Mouse (Mus musculus) megakaryocyte, embryonic 14.5 days (primary cell): ENCODE data around the gene Hacd1.

ENCODE experiments used
- FLI1 ChIP-seq: IDR thresholded peaks from 2 replicates; pipeline ENCODE4 v1.6.1; 2012; ENCODE audit warnings: low read length, inconsistent platforms, mixed read lengths
- GATA1 ChIP-seq: IDR thresholded peaks from 3 replicates; pipeline ENCODE4 v1.6.1; 2012; ENCODE audit warnings: mixed read lengths, low read length, inconsistent platforms, borderline replicate concordance

DNA sequence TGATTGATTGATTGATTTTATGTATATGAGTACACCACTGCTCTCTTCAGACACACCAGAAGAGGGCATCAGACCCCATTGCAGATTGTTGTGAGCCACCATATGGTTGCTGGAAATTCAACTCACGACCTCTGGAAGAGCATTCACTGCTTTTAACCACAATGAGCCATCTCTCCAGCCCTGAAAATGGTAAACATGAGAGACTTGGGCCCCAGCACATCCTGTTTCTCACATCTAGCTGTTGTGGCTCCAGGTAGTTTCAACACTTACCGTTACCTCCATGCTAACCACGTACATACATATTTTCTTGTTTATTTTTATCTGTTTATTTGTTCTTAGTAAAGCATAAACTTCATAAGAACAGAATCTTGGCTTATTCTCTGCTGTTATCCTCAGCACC lies 219.6 kb downstream of the Hacd1 start:
- TF ChIP-seq GATA1 (no peak), FLI1 (no peak)
